Mouse (Mus musculus): ENCODE results near the gene Fam166a.

Fam166a gene

GRCm38 (mm10) chr2:25185625-25186574 is 32.6 kb upstream of the Fam166a start:
- DNase-seq (ENCODE audit: low read depth): no peak

- no peak for DNase-seq (ENCODE audit: low read depth)
Measured at GRCm38 (mm10) chr2:25186575-25186930, 32.0 kb upstream of the Fam166a start.

GRCm38 (mm10) chr2:25187841-25188240 is 30.7 kb upstream of the Fam166a start:
- DNase-seq (ENCODE audit: low read depth): no peak

- peak; percentile 94 for DNase-seq (ENCODE audit: low read depth)
Measured at GRCm38 (mm10) chr2:25193330-25193770, 25.2 kb upstream of the Fam166a start.

- DNase-seq (ENCODE audit: low read depth): no peak
Measured at GRCm38 (mm10) chr2:25194006-25194405, 24.5 kb upstream of the Fam166a start.

- no peak for DNase-seq (ENCODE audit: low read depth)
Measured at GRCm38 (mm10) chr2:25194486-25195171, 23.9 kb upstream of the Fam166a start.

- no peak for DNase-seq (ENCODE audit: low read depth)
Measured at GRCm38 (mm10) chr2:25195211-25196156, 23.1 kb upstream of the Fam166a start.

GRCm38 (mm10) chr2:25196172-25196954 is 22.2 kb upstream of the Fam166a start, which contains the start of gene Tor4a:
Gene Tor4a, minus strand, starts transcription at chr2:25196886.
- DNase-seq (ENCODE audit: low read depth): peak; percentile 87

GRCm38 (mm10) chr2:25197191-25197590 is 21.4 kb upstream of the Fam166a start:
- peak; percentile 51 for DNase-seq (ENCODE audit: low read depth)

GRCm38 (mm10) chr2:25197946-25198345 is 20.6 kb upstream of the Fam166a start:
- no peak for DNase-seq (ENCODE audit: low read depth)

- DNase-seq (ENCODE audit: low read depth): no peak
Measured at GRCm38 (mm10) chr2:25200631-25201030, 17.9 kb upstream of the Fam166a start.

- DNase-seq (ENCODE audit: low read depth): no peak
Measured at GRCm38 (mm10) chr2:25203631-25204214, 14.8 kb upstream of the Fam166a start.

- no peak for DNase-seq (ENCODE audit: low read depth)
Measured at GRCm38 (mm10) chr2:25207593-25207992, 11.0 kb upstream of the Fam166a start.

GRCm38 (mm10) chr2:25210686-25211085 is 7.9 kb upstream of the Fam166a start:
- no peak for DNase-seq (ENCODE audit: low read depth)

GRCm38 (mm10) chr2:25211121-25211670 is 7.3 kb upstream of the Fam166a start, which contains the start of gene Nelfb:
Gene Nelfb, minus strand, starts transcription at chr2:25211489.
- peak; percentile 95 for DNase-seq (ENCODE audit: low read depth)

GRCm38 (mm10) chr2:25213266-25213865 is 5.2 kb upstream of the Fam166a start:
- DNase-seq (ENCODE audit: low read depth): no peak

GRCm38 (mm10) chr2:25214444-25214843 is 4.1 kb upstream of the Fam166a start, which contains the start of gene Stpg3:
Gene Stpg3, minus strand, starts transcription at chr2:25214637.
- DNase-seq (ENCODE audit: low read depth): no peak

GRCm38 (mm10) chr2:25217666-25218065 is 879 bp upstream of the Fam166a start:
- DNase-seq (ENCODE audit: low read depth): no peak

- no peak for DNase-seq (ENCODE audit: low read depth)
Measured at GRCm38 (mm10) chr2:25221331-25221772, 2.8 kb downstream of the Fam166a start.

Data from NIH3T3 (cell line).